Mouse (Mus musculus) embryonic facial prominence, embryonic 12.5 days (tissue): Measurements from ENCODE around the gene Wnk1. TPM values are rescaled to one million over a fixed set of nuclear protein-coding genes. Genes with fewer than 3 reads are reported as not detected.

Source experiments
- ATAC-seq: fragments of 200-750 bp; cut with Nextera tagmentation; 2 replicates; pipeline ENCODE4 v1.8.0; 2017; ENCODE audit not compliant: insufficient number of reproducible peaks, insufficient read depth, low FRiP score, low TSS enrichment
- H3K27ac ChIP-seq: fragments of 300-500 bp; sonication (generic); 2 replicates; pipeline ENCODE4 v1.5.1; 2016; ENCODE audit warnings: mild to moderate bottlenecking
- H3K27me3 ChIP-seq: fragments of 300-500 bp; sonication (generic); 2 replicates; pipeline ENCODE4 v1.6.1; 2016; ENCODE audit warnings: mild to moderate bottlenecking, moderate library complexity
- H3K36me3 ChIP-seq: fragments of 300-500 bp; sonication (generic); 2 replicates; pipeline ENCODE4 v1.6.1; 2016; ENCODE audit warnings: mild to moderate bottlenecking
- H3K4me1 ChIP-seq: fragments of 300-500 bp; sonication (generic); 2 replicates; pipeline ENCODE4 v1.6.1; 2016
- H3K4me2 ChIP-seq: fragments of 300-500 bp; sonication (generic); replicated peaks from 2 replicates; pipeline ENCODE4 v1.6.1; 2016; ENCODE audit warnings: mild to moderate bottlenecking, moderate library complexity
- H3K4me3 ChIP-seq: fragments of 300-500 bp; sonication (generic); 2 replicates; pipeline ENCODE4 v1.5.1; 2016; ENCODE audit warnings: mild to moderate bottlenecking
- H3K9ac ChIP-seq: fragments of 300-500 bp; sonication (generic); 2 replicates; pipeline ENCODE4 v1.6.1; 2016; ENCODE audit warnings: mild to moderate bottlenecking, moderate library complexity
- H3K9me3 ChIP-seq: fragments of 300-500 bp; sonication (generic); 2 replicates; pipeline ENCODE4 v1.6.1; 2016; ENCODE audit warnings: mild to moderate bottlenecking, moderate library complexity
- WGBS: fragments of 180-500 bp; shearing (Covaris S2); methylation state at CpG from one replicate; pipeline ENCODE4 v1.1.7; 2016; 5-methylcytosine and 5-hydroxymethylcytosine counted together
- microRNA counts: library from miRNA; unstranded; fragments of <30 nt; microRNA quantifications from one replicate; lab custom pipeline; 2017
- microRNA-seq: library from miRNA; unstranded; fragments of <30 nt; microRNA quantifications from one replicate; pipeline ENCODE4, GENCODE M21; 2017
- polyA plus RNA-seq: library from polyadenylated mRNA; unstranded; fragments of >200 nt; fragmentation: Nextera tagmentation; extraction: Ambion mirVana; gene quantifications from 2 replicates; pipeline ENCODE4 v1.2.1, GENCODE M21; 2016

The Wnk1 gene
- polyA plus RNA-seq, 1 experiment from 2014 or later: 60.3 TPM

DNA sequence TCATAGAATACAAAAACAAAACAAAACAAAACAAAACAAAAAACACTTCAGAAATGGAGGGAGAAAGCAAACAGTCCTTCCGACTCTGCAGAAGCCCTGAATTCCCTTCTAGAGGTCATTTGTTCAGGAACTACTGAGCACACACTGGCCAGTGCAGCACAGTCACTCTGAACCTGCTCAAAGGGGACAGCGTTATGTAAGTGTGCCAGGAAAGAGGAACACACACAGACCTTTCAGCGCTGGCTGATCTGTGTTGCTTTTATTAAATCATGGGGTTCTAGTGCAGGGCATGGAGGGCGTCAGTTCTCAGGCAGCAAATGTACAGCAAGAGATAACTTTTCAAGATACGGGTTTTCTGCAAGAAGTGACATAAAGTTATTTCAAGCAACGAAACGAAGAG lies 155.3 kb downstream of the Wnk1 start:
- ATAC-seq: no peak
- Histone ChIP-seq H3K9ac (no peak overlapping the region), H3K36me3 (no peaks in the 10 kb centered on the region), H3K4me2 (no peak overlapping the region), H3K9me3 (no peaks in the 10 kb centered on the region), H3K4me1 (no peaks in the 10 kb centered on the region), H3K27ac (no peak overlapping the region), H3K27me3 (no peaks in the 10 kb centered on the region), H3K4me3 (no peak overlapping the region)
- WGBS: 82% methylated on average over 7 of the region's 7 CpGs

MicroRNAs within 50 kb of the gene (microRNA counts, 519-probe panel; counts per million panel counts)
- microRNA mmu-miR-706 (lab: Ali Mortazavi, UCI): 460 counts per million, percentile 65 among the panel's probes with 10 or more counts

Small RNAs within 50 kb of the gene (microRNA-seq; reads per million reads assigned to microRNA genes)
- not detected for gene Mir706

Other genes starting within 250 kb of the Wnk1 start
- gene Erc1, start 190.5 kb downstream of the Wnk1 start, polyA plus RNA-seq: 32.1 and 33.1 TPM in 2 replicates
- 26.4 and 27.8 TPM in 2 replicates for gene Rad52, start 136.0 kb downstream of the Wnk1 start, polyA plus RNA-seq
- gene Ninj2, start 54.7 kb upstream of the Wnk1 start, polyA plus RNA-seq: not detected in 2 replicates